Mouse (Mus musculus) B cell, adult 2 months (primary cell): Measurements from ENCODE around the gene Cldn15.
"Not testable (repeated sequence)": the region's sequence is repeated elsewhere in the genome, so short reads cannot be mapped to it uniquely, and the experiment has no call there.

Source experiments
- DNase-seq, 2 experiments: peaks; one replicate each; pipeline ENCODE4 v3.0.0; 2022

Cldn15 gene

GRCm38 (mm10) chr5:136949551-136950336, 16.7 kb upstream of the Cldn15 start:
- DNase-seq: not testable (repeated sequence)

DNA sequence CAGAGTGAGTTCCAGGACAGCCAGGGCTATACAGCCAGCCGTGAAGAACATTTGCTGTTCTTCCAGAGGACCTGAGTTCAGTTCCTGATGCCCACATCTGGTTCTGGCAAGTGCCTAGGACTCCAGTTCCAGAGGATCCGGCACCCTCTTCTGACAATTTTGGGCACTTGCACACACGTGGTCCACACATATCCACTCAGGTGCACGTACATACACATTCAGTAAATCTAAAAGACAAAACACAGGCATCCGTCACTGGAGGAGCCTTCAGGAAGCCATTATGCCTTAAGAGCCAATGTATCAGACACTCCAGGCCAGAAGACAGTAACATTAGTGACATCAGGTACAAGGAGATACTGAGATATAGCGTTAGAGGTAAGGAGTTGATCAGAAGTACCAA, 15.9 kb upstream of the Cldn15 start:
- DNase-seq: no peak

- DNase-seq: no peak
Measured at GRCm38 (mm10) chr5:136952153-136952552, 14.3 kb upstream of the Cldn15 start.

DNA sequence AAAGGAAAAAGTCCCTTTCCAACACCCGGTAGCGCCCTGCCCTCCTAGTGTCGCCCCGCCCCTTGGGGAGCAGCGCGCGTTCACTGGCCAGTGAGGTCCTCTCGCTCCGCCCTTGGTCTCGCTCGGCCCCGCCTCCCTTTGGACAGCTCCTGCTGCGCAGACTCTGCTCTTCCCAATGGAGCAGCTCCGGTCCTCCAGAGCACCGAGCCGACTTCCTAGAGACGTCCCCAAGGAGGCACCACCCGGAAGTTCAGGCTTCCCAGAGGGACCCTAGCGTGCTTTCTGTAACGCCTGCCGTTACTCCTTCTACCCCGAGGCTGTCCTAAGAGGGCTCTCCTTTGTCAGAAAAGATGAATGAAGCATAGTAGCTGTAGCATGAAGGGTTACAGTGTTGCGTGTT, 13.4 kb upstream of the Cldn15 start, which contains the start of gene Fis1:
Gene Fis1 (plus strand): TSS at position 261 of the 400 bp plus-strand sequence.
- peak; percentile 69 to 71 for DNase-seq

- no peak for DNase-seq
Measured at GRCm38 (mm10) chr5:136953440-136953951, 12.9 kb upstream of the Cldn15 start.

DNA sequence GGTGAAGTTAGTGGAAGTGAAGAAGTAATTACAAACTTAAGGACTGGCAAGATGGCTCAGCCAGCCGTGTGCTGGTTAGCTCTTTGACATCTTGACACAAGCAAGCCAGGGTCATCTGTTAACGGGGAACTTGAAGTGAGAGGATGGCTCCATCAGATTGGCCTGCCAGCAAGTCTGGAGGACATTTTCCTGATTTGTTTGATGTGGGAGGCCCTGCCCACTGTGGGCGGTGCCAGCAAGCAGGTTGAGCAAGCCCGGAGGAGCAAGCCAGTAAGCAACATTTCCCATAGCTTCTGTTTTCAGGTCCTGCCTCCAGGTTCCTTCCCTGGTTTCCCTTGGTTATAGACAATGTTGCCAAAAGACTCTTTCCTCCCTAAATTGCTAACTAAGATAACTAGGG, 10.8 kb upstream of the Cldn15 start:
- DNase-seq: no peak

GRCm38 (mm10) chr5:136957250-136957649, 9.2 kb upstream of the Cldn15 start:
- DNase-seq: no peak

DNA sequence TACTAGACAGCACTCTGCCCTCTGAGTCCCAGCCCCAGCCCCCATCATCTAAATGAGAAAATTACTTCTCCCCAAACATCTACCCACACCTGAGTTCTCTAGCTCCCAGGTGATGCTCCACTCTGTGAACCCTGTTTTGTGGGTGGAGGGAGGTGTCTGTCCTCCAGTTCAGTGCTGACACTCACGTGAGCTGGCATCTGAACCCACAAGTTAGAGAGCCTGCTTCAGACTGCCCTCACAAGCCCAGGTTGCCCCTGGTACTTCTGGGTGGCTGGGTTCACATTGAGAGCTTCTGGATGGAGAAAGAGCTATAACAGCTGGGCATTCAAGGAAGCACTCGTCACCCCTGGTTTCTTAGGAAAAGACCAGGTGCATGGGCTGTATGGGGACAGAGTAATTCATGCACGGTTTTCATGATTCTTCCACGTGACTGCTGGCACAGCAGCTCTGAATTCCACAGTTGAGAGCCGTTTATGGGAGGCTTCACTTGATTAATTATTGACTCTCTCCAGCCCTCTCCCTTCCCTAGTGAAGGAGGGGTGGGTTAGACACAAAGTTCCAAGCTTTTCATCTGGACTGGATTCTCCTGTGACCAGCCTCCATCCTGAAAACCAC, 7.3 kb upstream of the Cldn15 start:
- no peak for DNase-seq

GRCm38 (mm10) chr5:136960053-136960452, 6.4 kb upstream of the Cldn15 start:
- DNase-seq: no peak

- no peak for DNase-seq
Measured at GRCm38 (mm10) chr5:136961334-136961982, 5.0 kb upstream of the Cldn15 start.

DNA sequence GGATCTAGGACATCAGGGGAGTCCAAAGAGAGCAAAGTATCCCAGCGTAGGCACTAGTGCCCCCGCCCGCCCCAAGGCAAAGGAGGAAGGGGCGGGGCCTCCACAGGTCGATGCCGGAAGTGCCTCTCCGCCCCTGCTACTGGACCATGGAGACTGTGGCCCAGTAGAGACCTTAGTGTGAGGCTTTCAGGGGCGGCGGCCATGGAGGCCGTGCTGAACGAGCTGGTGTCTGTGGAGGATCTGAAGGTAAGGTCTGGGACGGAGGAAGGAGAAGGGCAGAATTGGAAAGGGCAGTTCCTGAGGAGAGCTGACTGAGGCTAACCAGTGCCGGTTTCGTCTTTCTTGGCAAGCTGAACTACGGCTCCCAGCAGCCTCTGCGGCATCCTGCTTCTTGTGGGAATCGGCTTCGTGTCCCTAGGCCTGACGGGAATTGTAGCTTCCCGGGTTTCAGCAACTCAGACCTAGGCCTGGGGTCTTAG, 4.4 kb upstream of the Cldn15 start:
- DNase-seq: peak; percentile 90 to 93

GRCm38 (mm10) chr5:136962501-136962900, 3.9 kb upstream of the Cldn15 start:
- peak; percentile 86 to 88 for DNase-seq

GRCm38 (mm10) chr5:136962966-136963540, 3.4 kb upstream of the Cldn15 start:
- no peak for DNase-seq

DNA sequence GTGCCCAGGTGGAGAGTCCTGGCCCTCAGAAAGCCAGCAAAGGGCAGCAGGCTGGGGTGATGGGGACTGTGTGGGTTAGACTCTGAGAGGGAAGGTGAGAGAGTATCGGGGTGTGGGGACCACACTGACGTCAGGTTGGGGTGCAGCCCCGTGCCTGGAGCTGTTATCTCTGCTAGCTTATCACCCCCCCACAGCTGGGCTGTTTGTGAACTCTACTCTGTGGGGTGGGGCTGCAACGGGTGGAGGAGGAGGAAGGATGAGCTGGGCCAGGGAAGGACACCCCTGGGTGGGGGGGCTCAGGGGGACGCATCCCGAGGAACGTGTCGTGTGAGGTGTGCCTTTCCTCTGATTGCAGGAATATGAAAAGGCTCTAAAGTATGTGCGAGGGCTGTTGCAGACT, 1.2 kb upstream of the Cldn15 start:
- DNase-seq: no peak

DNA sequence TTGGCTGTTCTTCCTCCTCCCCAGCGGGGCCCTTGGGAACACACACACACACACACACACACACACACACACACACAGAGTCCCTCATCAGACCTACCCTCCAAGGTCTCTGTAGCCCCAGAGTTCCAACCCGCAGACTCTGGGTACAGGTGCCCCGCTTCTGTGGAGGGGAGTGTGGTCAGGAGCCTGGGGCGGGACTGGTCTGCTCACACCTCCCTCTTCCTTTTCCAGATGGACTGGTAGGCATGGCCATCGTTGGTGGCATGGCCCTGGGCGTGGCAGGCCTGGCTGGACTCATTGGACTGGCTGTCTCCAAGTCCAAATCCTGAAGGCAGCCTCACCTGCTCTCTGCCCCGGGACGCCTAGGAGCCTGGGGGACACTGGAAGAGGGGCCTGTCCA, 730 bp upstream of the Cldn15 start:
- DNase-seq: no peak

GRCm38 (mm10) chr5:136966861-136967455, 542 bp downstream of the Cldn15 start:
- no peak for DNase-seq

GRCm38 (mm10) chr5:136967592-136967991, 1.2 kb downstream of the Cldn15 start:
- no peak for DNase-seq

DNA sequence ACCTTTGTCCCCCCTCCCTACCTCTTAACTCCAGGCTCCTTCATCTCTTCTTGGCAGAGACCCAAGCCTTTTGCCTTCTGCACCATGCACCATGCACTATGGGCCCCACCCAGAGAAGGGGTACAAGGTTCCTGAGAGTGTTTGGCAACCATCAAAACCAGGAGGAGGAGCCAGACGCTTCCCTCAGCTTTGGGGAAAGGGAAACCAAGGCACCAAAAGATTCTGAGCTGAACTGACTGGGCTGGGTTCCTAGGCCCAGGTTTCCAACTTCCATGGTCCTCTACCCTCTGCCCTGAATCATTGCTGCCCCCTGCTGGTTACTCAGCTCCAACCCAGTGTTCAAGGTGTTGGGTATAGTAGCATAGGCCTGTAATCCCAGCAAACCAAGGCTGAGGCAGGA, 4.3 kb downstream of the Cldn15 start:
- DNase-seq: peak; percentile 79 to 82

DNA sequence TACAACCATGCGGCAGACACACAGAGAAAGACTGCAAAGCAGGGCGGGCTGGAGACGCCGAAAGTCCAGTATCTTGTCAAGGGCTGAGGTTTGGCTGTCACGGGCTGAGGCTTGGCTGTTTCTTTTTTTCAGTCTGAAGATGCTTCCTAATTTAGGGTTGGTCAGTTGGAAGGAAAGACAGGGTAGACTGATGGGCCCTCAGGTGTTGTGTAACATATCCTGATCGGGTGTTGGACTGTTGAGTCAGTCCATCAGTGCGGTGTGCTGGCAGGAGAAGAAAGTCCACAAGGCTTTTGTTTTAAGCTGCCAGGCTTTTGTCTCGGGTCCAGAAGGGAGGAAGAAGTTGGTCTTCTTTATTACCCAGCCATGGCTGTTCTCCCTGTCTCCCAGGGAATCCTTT, 7.3 kb downstream of the Cldn15 start:
- no peak for DNase-seq

GRCm38 (mm10) chr5:136977769-136978168, 11.4 kb downstream of the Cldn15 start:
- DNase-seq: no peak

DNA sequence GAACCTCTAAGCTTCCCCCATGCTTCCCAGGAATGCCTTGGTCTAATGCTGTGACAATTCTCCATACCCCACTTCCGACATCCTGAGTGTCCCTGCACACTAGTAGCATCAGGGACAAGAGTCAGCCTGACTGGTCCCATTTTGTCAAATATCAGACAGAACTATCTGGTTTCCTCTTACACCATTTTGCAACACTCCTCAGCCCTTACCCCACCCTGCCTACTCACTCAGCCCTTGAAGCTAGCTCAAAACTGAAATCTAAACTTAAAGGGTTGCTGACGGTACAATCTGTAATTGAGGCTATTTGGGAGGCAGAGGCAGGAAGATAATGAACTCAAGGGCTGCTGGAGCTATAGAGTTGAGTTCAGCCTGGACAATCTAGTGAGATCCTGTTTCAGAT, 13.3 kb downstream of the Cldn15 start:
- no peak for DNase-seq

DNA sequence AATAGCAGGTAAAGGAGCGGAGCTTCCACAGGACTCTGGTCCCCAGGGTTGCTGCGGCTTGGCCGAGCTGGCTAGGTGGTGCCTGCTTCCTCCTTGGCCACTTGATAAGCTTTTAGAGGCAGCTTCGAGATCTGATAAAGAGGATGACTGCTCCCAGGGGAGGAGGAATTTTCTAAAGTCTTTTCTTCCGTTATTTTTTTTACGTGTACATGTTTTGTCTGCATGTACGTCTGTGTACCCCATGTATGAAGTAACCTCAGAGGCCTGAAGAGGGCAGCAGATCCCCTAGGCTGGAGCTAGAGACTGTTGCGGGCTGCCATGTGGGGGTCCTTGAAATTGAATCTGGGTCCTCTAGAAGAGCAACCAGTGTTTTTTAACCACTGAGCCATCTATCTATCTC, 14.6 kb downstream of the Cldn15 start:
- DNase-seq: no peak
